In the genomic region with DNA sequence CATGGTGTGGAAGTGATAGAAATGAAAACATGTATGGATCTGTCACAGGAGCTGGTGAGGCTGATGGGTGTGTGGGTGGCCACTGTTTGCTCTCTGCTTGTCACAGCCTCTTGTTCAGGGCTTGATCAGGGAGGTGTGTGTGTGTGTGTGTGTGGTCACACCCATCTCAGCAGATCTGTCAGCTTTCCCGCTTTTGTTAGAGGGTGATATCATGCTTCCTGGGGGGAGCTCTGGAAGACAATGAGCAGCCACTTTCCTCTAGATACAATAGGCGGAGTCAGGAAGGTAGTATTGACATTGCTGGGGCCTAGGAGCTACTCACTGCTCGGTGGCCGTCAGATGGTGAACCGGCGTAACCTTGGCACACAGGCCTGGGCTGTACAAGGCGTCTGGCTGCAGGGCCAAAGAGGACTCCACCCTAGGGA, we compare ENCODE assay signal across 8 mouse cellular contexts. TPM values are rescaled to one million over a fixed set of nuclear protein-coding genes. Genes with fewer than 3 reads are reported as not detected.
DNase-seq lines count a peak whose midpoint lies in the region; ATAC-seq lines count a peak whose summit lies in the region.

No protein-coding gene starts in this region.

- peaks cover 12% of the 10 kb centered on the region for H3K4me1 ChIP-seq in liver, embryonic 12.5 days

- 18% methylated on average over 7 of the region's 7 CpGs for WGBS in liver, embryonic 12.5 days (ENCODE audit: insufficient replicate concordance)

- H3K9me3 ChIP-seq in liver, embryonic 12.5 days (replicated peaks): no peaks in the 10 kb centered on the region

- H3K4me2 ChIP-seq in liver, embryonic 12.5 days: no peak overlapping the region

- no peaks in the 10 kb centered on the region for H3K27me3 ChIP-seq in liver, embryonic 12.5 days (replicated peaks)

- DNase-seq in retina, postnatal 1 day: peak; percentile 7
- DNase-seq in retina, embryonic 14.5 days (ENCODE audit: low spot score): no peak
- peak; percentile 69 to 74 for DNase-seq in heart, postnatal 14 days
- peak; percentile 31 for DNase-seq in yolk sac, embryonic 10.5 days (ENCODE audit: low spot score)
- no peak for DNase-seq in cerebellum, postnatal 25 days
- no peak for DNase-seq in layer of hippocampus, adult 18-20 months (ENCODE audit: low spot score in 2 of 2)
- DNase-seq in left cerebral cortex, adult 9 months (ENCODE audit: low spot score in 2 of 2): no peak

- H3K4me3 ChIP-seq in liver, embryonic 12.5 days: no peak overlapping the region

- peak overlapping the region; percentile 10; the same call in 1 of the 2 replicates for H3K27ac ChIP-seq in liver, embryonic 12.5 days

- peak; percentile 59 for ATAC-seq in liver, embryonic 12.5 days

- intact Hi-C loops in heart, postnatal 14 days (cut with DNase I): no loop called here

- H3K9ac ChIP-seq in liver, embryonic 12.5 days: no peak overlapping the region

- no peaks in the 10 kb centered on the region for H3K36me3 ChIP-seq in liver, embryonic 12.5 days

RNA-seq across cellular contexts. Expression of gene Tek, which starts 7.3 kb away (rescaled TPM):
- 10 to 100 TPM; 53.1 to 61.1 TPM for total RNA-seq in heart, postnatal 14 days (2021)
- polyA plus RNA-seq in liver, embryonic 12.5 days (2016; fragmentation: Nextera tagmentation; extraction: Ambion mirVana): 8.0 and 8.2 TPM in 2 replicates
- 1 to 10 TPM; 6.4 to 6.6 TPM for total RNA-seq in layer of hippocampus, adult 18-20 months (2021)

Comparison
In these comparisons a context has a peak if more than half of its experiments do, and no peak if none do; other contexts are left out.
1. DNase-seq: peak in retina, postnatal 1 day (single experiment), heart, postnatal 14 days (2 of 2) and yolk sac, embryonic 10.5 days (single experiment); none in retina, embryonic 14.5 days (single experiment), cerebellum, postnatal 25 days (0 of 2), layer of hippocampus, adult 18-20 months (0 of 2) and left cerebral cortex, adult 9 months (0 of 2).
2. RNA of gene Tek, which starts 7.3 kb away (total RNA-seq): 53.1 to 61.1 TPM in heart, postnatal 14 days; 6.4 to 6.6 TPM in layer of hippocampus, adult 18-20 months; every median in the first group is over 4 times any median in the second.